Mouse (Mus musculus): ENCODE data around the gene Parp3.
A peak's percentile ranks its signal among the peaks of the same experiment; 100 is the strongest.
"Not testable (repeated sequence)": the region's sequence is repeated elsewhere in the genome, so short reads cannot be mapped to it uniquely, and the experiment has no call there.

The Parp3 gene

GRCm38 (mm10) chr9:106476924-106477484 lies at the start of gene Parp3:
TSS of gene Parp3 (minus strand) at chr9:106476949.
- peak; percentile 100 for DNase-seq (ENCODE audit: low spot score in 2 of 2)

- no peak for DNase-seq (ENCODE audit: low spot score in 2 of 2)
These were observed 43.2 kb upstream of the Parp3 start for GRCm38 (mm10) chr9:106519909-106520308.

DNA sequence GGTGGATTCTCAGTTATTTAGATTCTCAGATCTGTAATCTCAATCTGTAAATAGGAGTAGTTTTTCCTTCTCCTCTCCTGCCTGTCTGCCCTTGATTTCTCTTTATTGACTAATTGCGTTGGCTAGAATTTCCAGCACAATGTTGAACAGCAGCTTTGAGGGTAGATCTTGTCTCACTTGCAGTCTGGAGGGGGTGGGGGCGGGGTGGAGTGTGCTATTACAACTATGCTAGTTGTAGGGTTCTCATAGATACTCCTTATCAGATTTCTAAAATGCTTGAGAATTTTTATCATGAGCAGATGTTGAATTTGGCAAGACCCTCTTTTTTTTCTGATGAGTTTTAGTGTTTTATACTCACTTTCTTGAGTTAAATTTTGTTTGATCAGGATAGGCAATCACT lies 42.7 kb upstream of the Parp3 start:
- no peak for DNase-seq (ENCODE audit: low spot score in 2 of 2)

DNA sequence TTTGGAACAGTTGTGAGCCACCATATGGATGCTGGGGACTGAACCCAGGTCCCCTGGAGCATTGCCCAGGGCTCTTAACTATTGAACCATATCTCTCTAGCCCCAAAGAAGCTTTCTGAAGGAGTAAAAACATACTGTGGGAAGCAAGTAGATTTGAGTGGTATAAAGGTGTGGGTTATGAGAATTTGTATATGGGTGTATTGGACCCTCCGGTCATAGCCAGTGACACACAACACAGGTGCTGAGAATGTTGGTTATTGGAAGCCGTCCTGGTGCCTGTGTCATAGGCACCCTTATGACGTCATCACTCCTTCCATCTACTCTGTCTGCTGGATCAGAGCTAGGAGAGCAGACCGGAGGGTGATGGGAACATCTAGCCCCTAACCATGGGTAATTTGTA lies 37.5 kb upstream of the Parp3 start, which contains the start of gene Iqcf5:
Iqcf5 (plus strand) TSS at position 301 of the 400 bp plus-strand sequence.
- no peak for DNase-seq (ENCODE audit: low spot score in 2 of 2)

GRCm38 (mm10) chr9:106513566-106513965 lies 36.8 kb upstream of the Parp3 start:
- no peak for DNase-seq (ENCODE audit: low spot score in 2 of 2)

DNA sequence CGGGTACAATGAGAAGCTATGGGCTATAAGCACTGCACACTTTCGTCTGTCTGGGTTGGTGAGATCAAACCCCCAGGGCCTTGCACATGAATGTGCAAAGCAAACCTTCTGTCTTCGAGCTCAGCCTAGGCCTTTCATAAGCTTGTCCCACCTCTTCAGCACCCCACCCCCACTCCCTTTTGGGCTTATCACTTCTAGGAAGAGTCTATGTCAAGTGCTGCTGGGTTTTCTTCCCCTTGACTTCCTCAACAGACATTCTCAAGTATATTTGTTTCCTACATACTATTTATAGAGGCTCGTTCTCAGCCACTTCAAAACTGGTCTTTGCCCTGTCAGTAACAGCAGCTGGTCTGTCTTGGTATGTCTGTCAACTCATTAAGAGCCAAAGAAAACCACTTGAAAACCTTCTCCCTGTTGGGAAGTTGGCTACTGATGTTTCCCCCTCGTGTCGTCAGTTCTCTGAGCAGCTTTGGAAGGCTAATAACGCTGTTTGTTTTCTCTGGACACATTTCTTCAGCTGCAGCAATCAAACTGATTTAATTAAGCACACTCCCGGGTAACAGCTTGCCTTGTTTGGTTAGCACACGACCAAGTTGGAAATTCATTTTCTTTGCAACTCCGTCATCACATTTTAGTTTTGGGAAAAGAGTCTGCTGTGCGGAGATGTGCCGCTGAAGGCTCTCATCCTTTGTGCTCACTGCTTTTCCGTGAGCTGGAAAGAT lies 36.1 kb upstream of the Parp3 start:
- DNase-seq (ENCODE audit: low spot score in 2 of 2) = no peak

GRCm38 (mm10) chr9:106509356-106509755 lies 32.6 kb upstream of the Parp3 start:
- DNase-seq (ENCODE audit: low spot score in 2 of 2) = peak; percentile 8 to 24

- DNase-seq (ENCODE audit: low spot score in 2 of 2) = no peak
These were observed 27.5 kb upstream of the Parp3 start for GRCm38 (mm10) chr9:106504246-106504645.

DNA sequence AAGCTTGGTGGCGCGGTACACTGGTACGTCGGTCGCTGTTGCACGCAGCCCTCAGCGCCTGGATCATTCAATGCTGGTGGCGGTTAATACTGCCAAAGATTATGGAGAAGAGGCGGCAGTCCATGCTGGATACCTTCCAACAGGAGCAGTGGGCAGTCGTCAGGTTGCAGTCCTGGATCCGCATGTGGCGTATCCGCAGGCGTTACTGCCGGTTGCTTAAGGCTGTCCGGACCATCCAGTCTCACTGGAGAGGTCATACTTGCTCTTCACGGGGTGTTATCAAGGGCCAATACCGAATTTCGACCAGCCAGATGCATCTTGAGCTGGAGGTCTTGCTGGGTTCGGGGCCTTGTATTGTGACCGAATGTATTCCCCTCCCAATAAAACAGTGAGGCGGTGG lies 25.1 kb upstream of the Parp3 start:
- DNase-seq (ENCODE audit: low spot score in 2 of 2) = no peak

DNA sequence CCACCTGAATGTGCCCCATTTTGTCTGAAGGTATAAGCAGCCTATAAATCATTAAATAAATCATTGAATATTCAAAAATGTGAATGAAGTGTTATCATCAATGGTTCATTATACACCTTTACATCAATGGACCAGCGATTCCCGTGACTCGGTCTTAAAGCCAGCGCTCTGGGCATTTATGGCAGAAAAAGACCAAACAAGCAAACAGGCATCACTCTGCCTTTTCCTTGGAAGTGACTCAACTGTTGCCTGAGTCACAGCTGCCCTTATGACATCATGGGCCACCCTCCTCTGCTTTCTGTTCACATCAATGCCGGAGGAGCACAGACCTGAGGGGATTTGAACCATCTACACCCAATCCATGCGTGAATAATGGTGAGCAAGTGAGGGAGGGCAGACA lies 22.9 kb upstream of the Parp3 start, which contains the start of gene Iqcf1:
Iqcf1 (plus strand) TSS at position 301 of the 400 bp plus-strand sequence.
- no peak for DNase-seq (ENCODE audit: low spot score in 2 of 2)

DNA sequence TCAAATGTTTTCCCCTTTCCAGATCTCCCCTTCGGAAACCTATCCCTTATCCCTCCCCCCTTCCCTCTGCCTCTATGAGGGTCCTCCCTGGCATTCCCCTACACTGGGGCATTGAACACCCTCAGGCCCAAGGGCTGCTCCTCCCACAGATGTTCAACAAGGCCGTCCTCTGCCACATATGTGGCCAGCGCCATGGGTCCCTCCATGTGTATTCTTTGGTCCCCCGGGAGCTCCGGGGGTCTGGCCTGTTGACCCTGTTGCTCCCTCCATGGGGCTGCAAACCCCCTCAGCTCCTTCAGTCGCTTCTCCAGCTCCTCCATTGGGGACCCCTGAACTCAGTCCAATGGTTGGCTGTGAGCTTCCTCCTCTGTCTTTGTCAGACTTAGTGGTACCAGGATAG lies 10.9 kb upstream of the Parp3 start:
- DNase-seq (ENCODE audit: low spot score in 2 of 2) = not testable (repeated sequence)

DNA sequence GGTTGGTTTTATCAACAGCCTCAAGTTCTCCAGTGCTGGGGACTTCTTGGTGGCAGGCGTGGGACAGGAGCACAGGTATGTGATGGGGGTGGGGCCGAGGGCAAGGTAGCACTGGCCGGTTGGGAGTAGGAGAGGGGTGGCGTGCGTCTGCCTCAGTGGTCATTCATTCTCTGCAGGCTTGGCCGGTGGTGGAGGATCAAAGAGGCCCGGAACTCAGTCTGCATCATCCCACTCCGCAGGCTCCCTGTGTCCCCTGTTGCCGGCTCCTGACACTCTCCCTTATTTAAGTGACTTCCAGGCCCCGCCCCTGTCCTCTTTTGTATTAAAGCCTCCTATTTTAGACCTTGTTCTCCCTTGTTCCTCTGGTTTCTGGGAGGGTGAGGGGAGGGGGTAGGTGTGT lies 8.3 kb upstream of the Parp3 start:
- no peak for DNase-seq (ENCODE audit: low spot score in 2 of 2)

- DNase-seq (ENCODE audit: low spot score in 2 of 2) = no peak
These were observed 6.9 kb upstream of the Parp3 start for GRCm38 (mm10) chr9:106483606-106484005.

DNA sequence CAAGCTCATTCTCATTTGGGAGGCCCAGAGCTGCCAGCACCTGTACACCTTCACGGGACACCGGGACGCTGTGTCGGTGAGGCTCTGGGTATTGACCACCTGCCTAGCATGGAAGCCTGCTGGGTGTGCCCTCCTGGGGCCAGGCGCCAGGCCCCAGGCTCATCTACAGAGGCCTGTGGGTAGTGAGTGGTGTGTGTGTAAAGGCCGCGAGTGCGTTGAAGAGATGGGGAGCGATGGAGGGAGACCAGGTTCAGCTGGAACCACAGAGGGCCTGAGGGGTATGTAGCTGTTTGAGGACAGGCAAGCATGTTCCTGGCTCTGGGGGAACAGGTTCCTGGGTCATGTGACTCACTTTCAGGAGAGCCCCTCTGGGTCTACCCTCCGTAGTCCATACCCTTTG lies 6.4 kb upstream of the Parp3 start:
- no peak for DNase-seq (ENCODE audit: low spot score in 2 of 2)

- no peak for DNase-seq (ENCODE audit: low spot score in 2 of 2)
These were observed 5.9 kb upstream of the Parp3 start for GRCm38 (mm10) chr9:106482578-106483115.

DNA sequence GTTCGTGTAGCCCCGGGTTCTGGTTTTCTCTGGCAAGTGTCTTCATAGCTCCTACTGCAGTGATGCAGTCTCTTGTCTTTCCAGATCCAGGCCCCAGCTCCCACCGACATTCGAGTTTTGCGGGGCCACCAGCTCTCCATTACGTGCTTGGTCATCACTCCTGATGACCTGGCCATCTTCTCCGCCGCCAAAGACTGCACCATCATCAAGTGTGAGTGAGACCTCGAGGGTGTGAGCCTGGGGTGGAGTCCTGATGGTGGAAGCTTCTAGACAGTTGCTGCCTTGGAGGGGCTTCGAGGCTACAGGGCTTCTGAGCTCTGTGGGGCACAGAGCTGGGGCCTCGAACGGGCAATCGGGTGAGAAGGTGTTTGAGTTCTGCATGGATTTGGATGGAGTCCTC lies 4.9 kb upstream of the Parp3 start:
- no peak for DNase-seq (ENCODE audit: low spot score in 2 of 2)

- DNase-seq (ENCODE audit: low spot score in 2 of 2) = no peak
These were observed 4.3 kb upstream of the Parp3 start for GRCm38 (mm10) chr9:106481075-106481474.

DNA sequence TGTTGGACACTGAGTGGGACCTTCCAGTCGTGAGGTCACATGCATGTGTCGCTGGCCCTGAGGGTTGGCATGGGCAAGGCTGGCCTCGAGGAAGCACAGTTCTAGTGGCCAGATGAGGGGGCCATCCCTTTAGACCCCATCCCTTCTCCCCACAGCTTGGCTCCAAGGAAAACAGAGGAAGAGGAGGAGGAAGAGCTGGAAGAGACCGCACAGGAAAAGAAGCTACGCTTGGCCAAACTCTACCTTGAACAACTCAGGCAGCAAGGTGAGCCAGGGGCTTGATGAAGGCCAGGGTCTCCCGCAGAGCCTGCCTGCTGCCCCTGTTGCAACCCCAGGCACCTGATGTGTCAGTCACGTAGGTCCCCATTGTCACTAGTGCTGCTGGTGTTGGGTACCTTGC lies 3.8 kb upstream of the Parp3 start:
- no peak for DNase-seq (ENCODE audit: low spot score in 2 of 2)

- no peak for DNase-seq (ENCODE audit: low spot score in 2 of 2)
These were observed 1.4 kb upstream of the Parp3 start for GRCm38 (mm10) chr9:106478101-106478500.

GRCm38 (mm10) chr9:106477649-106478048 lies 900 bp upstream of the Parp3 start:
- peak in 1 of 2 experiments; percentile 0 for DNase-seq (ENCODE audit: low spot score in 2 of 2)

DNA sequence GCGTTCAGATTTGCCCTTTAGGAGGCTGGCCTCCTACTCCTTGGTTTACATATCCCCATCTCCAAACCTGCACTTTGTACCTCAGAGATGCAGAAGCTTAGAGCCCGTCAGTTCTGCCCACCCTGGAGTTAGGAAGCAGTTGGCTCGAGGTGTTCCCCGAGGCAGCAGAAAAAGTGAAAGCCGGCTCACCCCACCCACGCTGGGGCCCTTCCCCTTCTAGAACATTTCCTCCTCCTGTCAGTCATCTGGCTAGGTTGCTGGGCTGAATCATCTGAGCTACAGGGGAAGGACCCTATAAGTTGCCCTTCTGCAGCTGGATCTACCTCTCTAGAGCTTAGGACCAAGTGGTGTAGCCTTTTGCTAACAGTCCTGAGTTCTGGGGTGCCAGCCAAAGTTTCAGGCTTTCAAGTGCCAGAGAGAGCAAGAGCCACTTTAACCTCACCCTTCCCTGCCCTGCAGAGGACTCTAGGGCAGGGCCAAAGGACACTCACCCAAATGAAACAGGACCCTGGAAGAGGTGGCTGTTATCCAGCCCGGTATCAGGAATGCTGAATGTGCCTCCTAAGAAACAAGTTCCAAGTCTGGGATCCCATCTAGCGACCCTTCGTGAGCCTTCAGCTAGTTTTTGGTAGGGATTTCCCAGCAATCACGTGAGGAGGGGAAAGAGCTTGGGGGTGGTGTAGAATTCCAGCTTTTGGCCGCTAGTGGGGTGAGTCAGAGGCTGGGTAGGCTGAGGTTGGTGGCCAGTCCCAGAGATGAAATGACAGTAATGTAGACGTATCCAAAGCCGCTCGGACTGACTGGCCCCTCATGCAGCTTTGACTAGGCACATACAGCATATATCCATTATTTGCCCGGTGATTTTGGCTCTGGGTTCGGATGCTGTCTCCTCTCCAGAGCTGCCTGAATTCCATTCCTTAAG lies 486 bp downstream of the Parp3 start:
- DNase-seq (ENCODE audit: low spot score in 2 of 2) = peak in 1 of 2 experiments; percentile 25

- peak in 1 of 2 experiments; percentile 3 for DNase-seq (ENCODE audit: low spot score in 2 of 2)
These were observed 1.1 kb downstream of the Parp3 start, which contains the start of gene Rrp9 for GRCm38 (mm10) chr9:106475663-106476001. TSS of gene Rrp9 (plus strand) at chr9:106475963.

All from frontal cortex, postnatal 36 days (tissue).